Mouse (Mus musculus): ENCODE results near the gene Irf4. TPM values are rescaled to one million over a fixed set of nuclear protein-coding genes. Genes with fewer than 3 reads are reported as not detected.

Gene Irf4
- polyA plus RNA-seq, 1 experiment from 2014 or later: 0.12 TPM

DNA sequence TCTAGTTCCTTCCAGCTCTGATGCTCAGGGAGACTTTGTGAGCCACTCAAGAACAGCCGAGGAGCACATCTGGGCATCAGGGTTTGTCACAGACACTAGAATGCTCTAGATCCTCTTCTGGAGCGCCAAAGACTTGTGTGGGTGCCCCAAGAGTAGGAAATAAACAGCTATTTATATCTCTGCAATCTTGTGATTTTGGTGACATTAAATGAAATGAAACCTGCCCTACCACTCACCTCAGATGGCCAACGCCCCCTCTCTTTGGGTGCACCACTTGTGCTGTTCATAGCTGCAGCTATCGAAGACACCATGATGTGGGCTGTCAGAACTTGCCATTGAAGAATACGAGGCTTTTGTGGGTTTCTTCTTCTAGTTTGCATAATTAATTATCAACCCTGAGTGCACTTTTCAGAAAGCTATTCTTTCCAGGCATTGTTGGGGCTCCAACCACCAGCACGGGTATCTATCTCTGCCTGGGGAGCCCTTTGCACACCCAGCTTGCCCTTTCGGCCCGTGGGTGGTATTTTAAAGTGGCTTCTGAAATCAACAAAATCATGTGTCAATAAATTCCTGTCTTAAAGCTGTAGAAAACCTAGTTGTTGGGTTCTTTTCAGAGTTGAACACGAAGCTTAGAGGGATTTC lies 7.1 kb downstream of the Irf4 start:
- 74% methylated on average over 9 of the region's 9 CpGs for WGBS
- Histone ChIP-seq H3K27ac (ENCODE audit: low read depth, low read length) (no peak overlapping the region), H3K4me2 (replicated peaks; ENCODE audit: low read depth) (no peak overlapping the region), H3K4me1 (replicated peaks; ENCODE audit: control insufficient read depth, insufficient read depth, low read length) (no peaks in the 10 kb centered on the region), H3K27me3 (replicated peaks; ENCODE audit: control insufficient read depth, insufficient read depth, low read length) (peaks cover 9% of the 10 kb centered on the region), H3K36me3 (ENCODE audit: control insufficient read depth, insufficient read depth) (no peaks in the 10 kb centered on the region), H3K9ac (ENCODE audit: low read depth, low read length) (no peak overlapping the region), H3K4me3 (ENCODE audit: low read depth, low read length) (no peak overlapping the region), H3K9me3 (ENCODE audit: control insufficient read depth) (no peaks in the 10 kb centered on the region)
- ATAC-seq: no peak
- no peak for TF ChIP-seq CTCF (IDR thresholded peaks at IDR 0.05; ENCODE audit: low read depth)

- no peak overlapping the region for H3K27ac ChIP-seq (ENCODE audit: low read depth, low read length)
- 83% methylated on average over 14 of the region's 14 CpGs for WGBS
- no peaks in the 10 kb centered on the region for H3K36me3 ChIP-seq (ENCODE audit: control insufficient read depth, insufficient read depth)
- H3K4me3 ChIP-seq (ENCODE audit: low read depth, low read length): no peak overlapping the region
- no peaks in the 10 kb centered on the region for H3K27me3 ChIP-seq (replicated peaks; ENCODE audit: control insufficient read depth, insufficient read depth, low read length)
- TF ChIP-seq CTCF (IDR thresholded peaks at IDR 0.05; ENCODE audit: low read depth): no peak
- no peaks in the 10 kb centered on the region for H3K4me1 ChIP-seq (replicated peaks; ENCODE audit: control insufficient read depth, insufficient read depth, low read length)
- no peak overlapping the region for H3K9ac ChIP-seq (ENCODE audit: low read depth, low read length)
- no peak for ATAC-seq
- no peak overlapping the region for H3K4me2 ChIP-seq (replicated peaks; ENCODE audit: low read depth)
- H3K9me3 ChIP-seq (ENCODE audit: control insufficient read depth): no peaks in the 10 kb centered on the region
Measured at GRCm38 (mm10) chr13:30757264-30757900, 8.4 kb downstream of the Irf4 start.

- H3K9ac ChIP-seq (ENCODE audit: low read depth, low read length): no peak overlapping the region
- no peak overlapping the region for H3K4me2 ChIP-seq (replicated peaks; ENCODE audit: low read depth)
- TF ChIP-seq CTCF (IDR thresholded peaks at IDR 0.05; ENCODE audit: low read depth): no peak
- H3K36me3 ChIP-seq (ENCODE audit: control insufficient read depth, insufficient read depth): no peaks in the 10 kb centered on the region
- no peaks in the 10 kb centered on the region for H3K27me3 ChIP-seq (replicated peaks; ENCODE audit: control insufficient read depth, insufficient read depth, low read length)
- no peaks in the 10 kb centered on the region for H3K4me1 ChIP-seq (replicated peaks; ENCODE audit: control insufficient read depth, insufficient read depth, low read length)
- WGBS: 67% methylated on average over 11 of the region's 11 CpGs
- no peak overlapping the region for H3K4me3 ChIP-seq (ENCODE audit: low read depth, low read length)
- no peak for ATAC-seq
- no peak overlapping the region for H3K27ac ChIP-seq (ENCODE audit: low read depth, low read length)
- H3K9me3 ChIP-seq (ENCODE audit: control insufficient read depth): no peaks in the 10 kb centered on the region
Measured at GRCm38 (mm10) chr13:30758789-30759381, 9.9 kb downstream of the Irf4 start.

DNA sequence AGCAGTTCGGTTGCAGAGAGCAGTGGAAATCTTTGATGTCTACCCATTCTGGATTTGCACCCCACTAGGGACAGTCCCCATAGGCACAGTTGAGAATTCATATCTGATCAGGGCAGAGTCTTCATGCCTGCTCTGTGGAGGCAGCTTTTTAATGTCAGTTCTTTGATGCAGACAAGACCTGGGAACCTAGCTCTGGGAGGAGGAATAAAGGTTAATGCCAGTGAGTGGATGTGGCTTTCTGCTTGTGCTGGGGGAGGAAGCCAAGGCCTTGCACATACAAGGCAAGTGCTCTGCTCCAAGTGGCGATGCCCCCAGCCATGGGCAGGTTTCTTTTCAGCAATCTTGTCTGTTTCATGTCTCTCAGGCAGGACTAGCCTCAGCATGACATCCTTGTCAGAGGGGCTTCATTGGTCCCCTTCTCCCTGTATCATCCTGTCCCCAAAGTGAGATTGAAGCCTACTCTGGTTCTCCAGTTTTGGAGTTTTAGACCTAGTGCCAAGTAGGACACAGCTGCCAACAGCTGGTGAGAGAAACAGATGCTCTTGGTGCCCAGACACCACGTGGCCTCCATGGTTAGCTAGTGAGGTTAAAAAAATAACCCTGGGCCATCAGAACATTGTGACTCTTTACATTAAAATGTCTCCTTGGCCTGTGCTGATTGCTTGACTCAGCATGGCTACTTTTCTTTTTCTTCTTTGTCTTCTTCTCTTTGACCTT lies 11.5 kb downstream of the Irf4 start:
- Histone ChIP-seq H3K36me3 (ENCODE audit: control insufficient read depth, insufficient read depth) (no peaks in the 10 kb centered on the region), H3K9ac (ENCODE audit: low read depth, low read length) (no peak overlapping the region), H3K27ac (ENCODE audit: low read depth, low read length) (no peak overlapping the region), H3K4me1 (replicated peaks; ENCODE audit: control insufficient read depth, insufficient read depth, low read length) (no peaks in the 10 kb centered on the region), H3K4me2 (replicated peaks; ENCODE audit: low read depth) (no peak overlapping the region), H3K27me3 (replicated peaks; ENCODE audit: control insufficient read depth, insufficient read depth, low read length) (no peaks in the 10 kb centered on the region), H3K4me3 (ENCODE audit: low read depth, low read length) (no peak overlapping the region), H3K9me3 (ENCODE audit: control insufficient read depth) (no peaks in the 10 kb centered on the region)
- no peak for TF ChIP-seq CTCF (IDR thresholded peaks at IDR 0.05; ENCODE audit: low read depth)
- 72% methylated on average over 3 of the region's 3 CpGs for WGBS
- ATAC-seq: no peak

GRCm38 (mm10) chr13:30761151-30761631 lies 12.2 kb downstream of the Irf4 start:
- 78% methylated on average over 8 of the region's 8 CpGs for WGBS

DNA sequence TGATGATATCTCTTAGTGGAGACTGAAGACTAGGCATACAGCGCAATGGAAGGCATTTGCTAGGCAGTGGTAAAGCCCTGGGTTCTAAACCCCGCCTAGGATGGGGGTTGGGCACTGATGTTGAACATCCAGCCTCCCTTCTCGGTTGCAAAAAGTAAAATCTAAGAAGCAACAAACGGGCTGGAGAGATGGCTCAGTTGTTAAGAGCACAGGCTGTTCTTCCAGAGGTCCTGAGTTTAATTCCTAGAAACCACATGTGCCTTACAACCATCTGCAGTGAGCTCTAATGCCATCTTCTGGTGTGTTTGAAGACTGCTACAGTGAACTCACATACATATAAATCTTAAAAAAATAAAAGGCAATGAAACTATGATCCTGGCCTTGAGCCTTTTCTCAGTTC lies 13.2 kb downstream of the Irf4 start:
- Histone ChIP-seq H3K27ac (ENCODE audit: low read depth, low read length) (no peak overlapping the region), H3K9me3 (ENCODE audit: control insufficient read depth) (no peaks in the 10 kb centered on the region), H3K4me3 (ENCODE audit: low read depth, low read length) (no peak overlapping the region), H3K4me1 (replicated peaks; ENCODE audit: control insufficient read depth, insufficient read depth, low read length) (no peaks in the 10 kb centered on the region), H3K27me3 (replicated peaks; ENCODE audit: control insufficient read depth, insufficient read depth, low read length) (no peaks in the 10 kb centered on the region), H3K36me3 (ENCODE audit: control insufficient read depth, insufficient read depth) (no peaks in the 10 kb centered on the region), H3K4me2 (replicated peaks; ENCODE audit: low read depth) (no peak overlapping the region), H3K9ac (ENCODE audit: low read depth, low read length) (no peak overlapping the region)
- no peak for TF ChIP-seq CTCF (IDR thresholded peaks at IDR 0.05; ENCODE audit: low read depth)
- 76% methylated on average over 4 of the region's 4 CpGs for WGBS
- ATAC-seq: no peak

More at GRCm38 (mm10) chr13:30761151-30761631, 12.2 kb downstream of the Irf4 start:
- no peak overlapping the region for H3K9ac ChIP-seq (ENCODE audit: low read depth, low read length)
- TF ChIP-seq CTCF (IDR thresholded peaks at IDR 0.05; ENCODE audit: low read depth): no peak
- ATAC-seq: no peak
- H3K27ac ChIP-seq (ENCODE audit: low read depth, low read length): no peak overlapping the region
- no peaks in the 10 kb centered on the region for H3K4me1 ChIP-seq (replicated peaks; ENCODE audit: control insufficient read depth, insufficient read depth, low read length)
- H3K4me2 ChIP-seq (replicated peaks; ENCODE audit: low read depth): no peak overlapping the region
- H3K4me3 ChIP-seq (ENCODE audit: low read depth, low read length): no peak overlapping the region
- H3K9me3 ChIP-seq (ENCODE audit: control insufficient read depth): no peaks in the 10 kb centered on the region
- no peaks in the 10 kb centered on the region for H3K36me3 ChIP-seq (ENCODE audit: control insufficient read depth, insufficient read depth)
- no peaks in the 10 kb centered on the region for H3K27me3 ChIP-seq (replicated peaks; ENCODE audit: control insufficient read depth, insufficient read depth, low read length)
